Mouse (Mus musculus) stomach, postnatal 0 days (tissue): ENCODE data around the gene Pan3.

Experiments used
- CTCF ChIP-seq: IDR thresholded peaks from 2 replicates; pipeline ENCODE4 v1.5.1; 2016; ENCODE audit warnings: antibody characterized with exemption, low read depth, mild to moderate bottlenecking, moderate library complexity
- EP300 ChIP-seq: optimal IDR thresholded peaks from 2 replicates; pipeline ENCODE3; 2016; ENCODE audit warnings: antibody characterized with exemption

DNA sequence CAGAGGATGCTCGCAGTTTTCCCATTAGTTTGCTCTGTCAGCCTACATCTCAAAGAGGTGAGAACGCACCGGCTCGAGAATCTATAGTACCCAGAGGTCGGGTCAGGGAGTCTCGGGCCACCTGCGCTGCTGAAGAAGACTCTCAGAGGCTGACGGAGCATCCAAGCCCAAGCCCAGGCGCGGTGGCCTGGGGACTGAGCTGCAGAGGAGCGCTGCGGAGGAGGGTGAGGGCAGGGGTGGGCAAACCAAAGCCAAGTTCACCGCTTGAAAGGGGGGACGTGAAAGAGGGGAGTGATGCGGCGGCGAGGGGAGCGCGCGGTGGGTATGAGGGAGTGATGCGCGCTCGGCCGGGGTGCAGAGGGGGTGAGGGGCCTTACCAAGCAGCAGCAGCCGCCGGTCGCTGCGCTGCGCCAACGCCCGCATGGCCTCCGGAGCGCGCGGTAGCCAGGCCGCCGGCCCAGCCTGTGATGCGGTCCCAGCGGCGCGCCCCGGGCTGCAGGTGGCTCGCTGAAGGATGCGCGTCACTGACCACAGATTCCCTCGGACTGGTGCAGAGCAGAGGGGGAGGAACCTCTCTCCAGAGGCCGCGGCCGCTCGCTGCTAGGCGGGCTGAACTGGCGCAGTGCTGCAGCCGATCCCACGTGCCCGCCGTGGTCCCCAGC lies 30.0 kb upstream of the Pan3 start, which contains the start of gene Flt3:
- TF ChIP-seq CTCF: no peak
- no peak for TF ChIP-seq EP300
